Mouse (Mus musculus): ENCODE data around the gene Lhx3. TPM values are rescaled to one million over a fixed set of nuclear protein-coding genes. Genes with fewer than 3 reads are reported as not detected.

Gene Lhx3
- polyA plus RNA-seq (2015; fragmentation: Illumina TruSeq; extraction: RNeasy Lipid Tissue Mini Kit (QIAGEN cat#74804); ENCODE audit: insufficient read depth, low read depth, low replicate concordance): 0.55 TPM

DNA sequence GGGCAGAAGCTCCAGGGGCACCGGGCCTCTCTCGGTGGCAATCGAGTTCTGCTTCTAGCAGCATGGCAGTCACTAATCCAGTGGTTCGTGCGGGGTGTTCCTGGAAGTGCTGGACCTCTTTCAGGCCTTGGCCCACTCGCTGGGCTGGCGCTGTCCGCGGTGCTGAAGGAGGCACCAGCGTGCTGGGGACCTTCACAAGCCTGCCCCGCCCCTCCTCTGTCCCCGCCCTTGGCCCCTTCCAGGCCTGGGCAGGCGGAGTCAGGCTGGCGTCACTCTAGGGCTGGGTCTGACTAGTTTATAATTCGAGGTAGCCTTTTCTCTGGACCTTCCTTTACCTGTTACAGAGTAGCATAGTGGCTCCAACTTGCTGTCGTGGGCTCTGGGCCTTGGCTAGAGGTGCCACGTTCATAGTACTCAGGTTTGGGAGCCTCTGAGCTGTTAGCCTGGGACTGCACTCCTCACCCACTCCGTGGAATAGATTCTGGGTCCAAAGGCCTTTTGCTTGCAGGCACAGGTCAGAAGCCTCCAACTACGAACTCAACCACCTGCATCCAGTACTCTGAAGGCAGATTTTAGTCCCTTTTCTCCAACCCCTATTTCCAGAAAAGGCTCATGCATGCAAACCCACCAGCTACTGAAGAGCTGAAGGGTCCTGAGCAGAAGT is at the start of gene Lhx3:
Gene Lhx3, minus strand, starts transcription at position 164 of the 664 bp plus-strand sequence.

DNA sequence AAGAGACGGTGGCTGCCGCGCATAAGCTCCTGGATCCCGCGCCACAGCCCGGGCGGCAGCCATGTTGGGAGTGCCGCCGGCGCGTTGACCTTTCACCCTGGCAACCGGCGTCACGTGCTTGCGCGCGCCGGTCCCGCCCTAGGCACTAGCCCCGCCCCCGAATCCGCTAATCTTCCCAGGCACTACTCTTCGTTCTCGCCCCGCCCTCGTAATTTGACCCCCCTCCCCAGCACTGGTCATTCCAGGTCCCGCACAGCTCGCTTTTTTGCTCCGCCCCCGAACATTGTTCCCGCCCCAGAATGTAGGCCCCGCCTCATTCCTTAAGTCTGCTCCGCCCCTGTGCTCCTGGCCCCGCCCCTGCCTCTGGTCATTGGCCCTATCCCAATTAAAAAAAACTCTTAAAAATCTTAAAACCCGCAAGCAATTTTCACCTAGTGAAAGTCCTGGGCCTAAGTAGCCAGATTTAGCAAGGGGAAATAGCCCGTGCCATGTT is 29.2 kb upstream of the Lhx3 start, which contains the start of gene Qsox2:
Gene Qsox2, minus strand, starts transcription at position 236 of the 493 bp plus-strand sequence.

Other genes starting within 250 kb of the Lhx3 start
- 2.7 TPM for gene Camsap1, start 225.0 kb downstream of the Lhx3 start, polyA plus RNA-seq (2015; fragmentation: Illumina TruSeq; extraction: RNeasy Lipid Tissue Mini Kit (QIAGEN cat#74804); ENCODE audit: insufficient read depth, low read depth, low replicate concordance)
- 19.7 TPM for gene Ubac1, start 186.5 kb downstream of the Lhx3 start, polyA plus RNA-seq (2015; fragmentation: Illumina TruSeq; extraction: RNeasy Lipid Tissue Mini Kit (QIAGEN cat#74804); ENCODE audit: insufficient read depth, low read depth, low replicate concordance)
- 5.5 TPM for gene Nacc2, start 85.1 kb downstream of the Lhx3 start, polyA plus RNA-seq (2015; fragmentation: Illumina TruSeq; extraction: RNeasy Lipid Tissue Mini Kit (QIAGEN cat#74804); ENCODE audit: insufficient read depth, low read depth, low replicate concordance)
- gene Qsox2, start 29.2 kb upstream of the Lhx3 start, polyA plus RNA-seq (2015; fragmentation: Illumina TruSeq; extraction: RNeasy Lipid Tissue Mini Kit (QIAGEN cat#74804); ENCODE audit: insufficient read depth, low read depth, low replicate concordance): 15.2 TPM
- 0.30 TPM for gene Ccdc187, start 86.3 kb upstream of the Lhx3 start, polyA plus RNA-seq (2015; fragmentation: Illumina TruSeq; extraction: RNeasy Lipid Tissue Mini Kit (QIAGEN cat#74804); ENCODE audit: insufficient read depth, low read depth, low replicate concordance)
- 23.9 TPM for gene Gpsm1, start 107.2 kb upstream of the Lhx3 start, polyA plus RNA-seq (2015; fragmentation: Illumina TruSeq; extraction: RNeasy Lipid Tissue Mini Kit (QIAGEN cat#74804); ENCODE audit: insufficient read depth, low read depth, low replicate concordance)
- gene Dnlz, start 143.8 kb upstream of the Lhx3 start, polyA plus RNA-seq (2015; fragmentation: Illumina TruSeq; extraction: RNeasy Lipid Tissue Mini Kit (QIAGEN cat#74804); ENCODE audit: insufficient read depth, low read depth, low replicate concordance): 4.9 TPM
- gene Card9, start 152.6 kb upstream of the Lhx3 start, polyA plus RNA-seq (2015; fragmentation: Illumina TruSeq; extraction: RNeasy Lipid Tissue Mini Kit (QIAGEN cat#74804); ENCODE audit: insufficient read depth, low read depth, low replicate concordance): 1.7 TPM
- 22.5 TPM for gene Snapc4, start 172.4 kb upstream of the Lhx3 start, polyA plus RNA-seq (2015; fragmentation: Illumina TruSeq; extraction: RNeasy Lipid Tissue Mini Kit (QIAGEN cat#74804); ENCODE audit: insufficient read depth, low read depth, low replicate concordance)
- gene Entr1, start 181.0 kb upstream of the Lhx3 start, polyA plus RNA-seq (2015; fragmentation: Illumina TruSeq; extraction: RNeasy Lipid Tissue Mini Kit (QIAGEN cat#74804); ENCODE audit: insufficient read depth, low read depth, low replicate concordance): 38.2 TPM
- 14.2 TPM for gene Pmpca, start 181.1 kb upstream of the Lhx3 start, polyA plus RNA-seq (2015; fragmentation: Illumina TruSeq; extraction: RNeasy Lipid Tissue Mini Kit (QIAGEN cat#74804); ENCODE audit: insufficient read depth, low read depth, low replicate concordance)
- gene Inpp5e, start 200.9 kb upstream of the Lhx3 start, polyA plus RNA-seq (2015; fragmentation: Illumina TruSeq; extraction: RNeasy Lipid Tissue Mini Kit (QIAGEN cat#74804); ENCODE audit: insufficient read depth, low read depth, low replicate concordance): 4.4 TPM
- gene Sec16a, start 236.9 kb upstream of the Lhx3 start, polyA plus RNA-seq (2015; fragmentation: Illumina TruSeq; extraction: RNeasy Lipid Tissue Mini Kit (QIAGEN cat#74804); ENCODE audit: insufficient read depth, low read depth, low replicate concordance): 18.6 TPM